Mouse (Mus musculus) cerebellum, adult 2 months (tissue): ENCODE measurements around the gene H2-Q6. TPM values are rescaled to one million over a fixed set of nuclear protein-coding genes. Genes with fewer than 3 reads are reported as not detected.
"Not testable (repeated sequence)": the region's sequence is repeated elsewhere in the genome, so short reads cannot be mapped to it uniquely, and the experiment has no call there.

Experiments
- DNase-seq, 2 experiments: peaks; one replicate each; pipeline ENCODE4 v3.0.0; 2021
- H3K27ac ChIP-seq: fragments of 200-500 bp; 2 replicates; pipeline ENCODE4 v1.5.1; 2012; ENCODE audit warnings: low read length, control low read depth, inconsistent platforms; ENCODE audit not compliant: insufficient read depth
- H3K27me3 ChIP-seq: fragments of 200-500 bp; 2 replicates; pipeline ENCODE4 v1.6.1; 2012; ENCODE audit warnings: inconsistent platforms, mild to moderate bottlenecking, low read length, moderate library complexity; ENCODE audit not compliant: control insufficient read depth, insufficient read depth
- H3K4me1 ChIP-seq: fragments of 200-500 bp; 2 replicates; pipeline ENCODE4 v1.6.1; 2011; ENCODE audit warnings: low read length; ENCODE audit not compliant: control insufficient read depth, insufficient read depth
- H3K4me3 ChIP-seq: fragments of 200-500 bp; replicated peaks from 2 replicates; pipeline ENCODE3; 2011; ENCODE audit warnings: mild to moderate bottlenecking, low read depth, low read length, control low read depth; ENCODE audit not compliant: insufficient read depth
- CTCF ChIP-seq: fragments of 200-500 bp; IDR thresholded peaks from 2 replicates; pipeline ENCODE4 v1.5.1; 2011; ENCODE audit warnings: low read depth, mild to moderate bottlenecking, control low read depth, low read length, moderate library complexity, borderline replicate concordance; ENCODE audit not compliant: insufficient read depth
- POLR2A ChIP-seq: fragments of 200-500 bp; IDR thresholded peaks from 2 replicates; pipeline ENCODE4 v1.6.1; 2011; ENCODE audit warnings: low read length, control low read depth, borderline replicate concordance; ENCODE audit not compliant: insufficient read depth
- WGBS: fragments of 180-500 bp; shearing (Covaris S2); methylation state at CpG from one replicate; pipeline ENCODE4 v1.1.7; 2018; 5-methylcytosine and 5-hydroxymethylcytosine counted together
- polyA plus RNA-seq: library from polyadenylated mRNA; depleted of rRNA; stranded (reverse); fragments of >200 nt; gene quantifications from 2 replicates; pipeline ENCODE4 v1.2.3, GENCODE M21; 2012

The H2-Q6 gene
- polyA plus RNA-seq, 1 experiment = 1.4 TPM

- DNase-seq = no peak
- H3K27me3 ChIP-seq = no peaks in the 10 kb centered on the region; the same call in 1 of the 2 replicates
- 84% methylated on average over 7 of the region's 7 CpGs for WGBS
- no peak for TF ChIP-seq CTCF
- TF ChIP-seq POLR2A = no peak
- H3K27ac ChIP-seq = no peak overlapping the region
- H3K4me1 ChIP-seq = no peaks in the 10 kb centered on the region
- H3K4me3 ChIP-seq = no peak overlapping the region
Observed at GRCm38 (mm10) chr17:35418772-35419171, 5.9 kb upstream of the H2-Q6 start.

DNA sequence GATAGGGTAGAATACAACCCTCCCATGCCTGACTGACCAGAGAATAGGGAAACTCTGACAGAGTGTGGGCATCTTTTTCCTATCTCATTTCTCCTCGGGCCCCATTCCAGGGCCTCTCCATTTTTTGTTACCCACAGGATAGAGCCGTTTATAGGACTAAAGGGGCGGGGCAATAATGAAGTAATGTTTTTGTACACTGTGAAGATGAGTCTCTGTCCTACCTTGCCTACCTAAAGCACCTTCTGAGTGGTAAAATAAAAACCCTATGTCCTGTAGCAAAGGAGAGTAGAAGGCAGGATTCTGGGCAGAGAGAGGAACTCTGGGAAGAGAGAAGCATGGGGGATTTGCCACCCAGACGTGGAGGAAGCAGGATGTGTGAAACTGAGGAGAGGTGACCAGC lies 5.1 kb upstream of the H2-Q6 start:
- DNase-seq, H3K27me3 ChIP-seq, H3K27ac ChIP-seq, H3K4me3 ChIP-seq, H3K4me1 ChIP-seq: not testable (repeated sequence)
- 67% methylated on average over 4 of the region's 4 CpGs for WGBS

DNA sequence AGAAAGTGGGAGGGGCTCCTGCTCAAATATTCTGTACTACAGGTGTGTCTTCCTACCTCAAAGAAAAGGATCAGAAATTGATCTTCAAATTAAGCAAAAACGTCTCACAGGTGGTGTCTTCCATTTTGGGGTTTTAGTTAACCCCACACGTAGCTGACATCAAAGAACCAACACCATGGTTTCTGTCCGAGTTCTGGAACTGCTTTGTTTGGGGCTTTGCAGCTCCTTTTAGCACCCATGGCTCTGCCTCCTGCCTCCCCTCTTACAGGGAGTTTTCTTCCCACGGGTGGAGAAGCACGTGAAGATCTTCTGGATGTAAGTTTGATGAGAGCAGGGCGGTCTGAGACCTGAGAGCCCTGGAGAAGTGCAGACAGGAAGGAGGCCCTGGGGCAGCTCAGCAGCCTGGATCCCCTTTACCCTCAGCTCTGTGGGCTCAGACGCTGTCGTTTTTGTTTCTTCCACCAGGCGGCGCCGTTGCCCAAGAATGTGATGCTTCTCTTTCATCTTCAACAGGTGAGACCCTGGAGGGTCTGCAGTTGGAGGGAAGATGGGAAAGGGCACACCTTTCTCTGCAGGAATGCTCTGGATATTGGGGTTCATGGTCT lies 4.3 kb upstream of the H2-Q6 start:
- 15% methylated on average over 11 of the region's 11 CpGs for WGBS
- H3K27me3 ChIP-seq, H3K4me3 ChIP-seq, H3K4me1 ChIP-seq, DNase-seq, H3K27ac ChIP-seq: not testable (repeated sequence)

GRCm38 (mm10) chr17:35421331-35421730 lies 3.3 kb upstream of the H2-Q6 start:
- 90% methylated on average over 4 of the region's 4 CpGs for WGBS
- not testable (repeated sequence) for H3K27ac ChIP-seq, H3K4me3 ChIP-seq, H3K27me3 ChIP-seq, DNase-seq, H3K4me1 ChIP-seq

GRCm38 (mm10) chr17:35422360-35422759 lies 2.3 kb upstream of the H2-Q6 start:
- H3K4me1 ChIP-seq, DNase-seq, H3K27ac ChIP-seq, H3K4me3 ChIP-seq, H3K27me3 ChIP-seq: not testable (repeated sequence)
- 88% methylated on average over 5 of the region's 5 CpGs for WGBS

- DNase-seq, H3K27me3 ChIP-seq, H3K4me3 ChIP-seq, H3K27ac ChIP-seq, H3K4me1 ChIP-seq: not testable (repeated sequence)
- WGBS = 69% methylated on average over 3 of the region's 3 CpGs
Observed at GRCm38 (mm10) chr17:35423131-35423810, 1.4 kb upstream of the H2-Q6 start.

DNA sequence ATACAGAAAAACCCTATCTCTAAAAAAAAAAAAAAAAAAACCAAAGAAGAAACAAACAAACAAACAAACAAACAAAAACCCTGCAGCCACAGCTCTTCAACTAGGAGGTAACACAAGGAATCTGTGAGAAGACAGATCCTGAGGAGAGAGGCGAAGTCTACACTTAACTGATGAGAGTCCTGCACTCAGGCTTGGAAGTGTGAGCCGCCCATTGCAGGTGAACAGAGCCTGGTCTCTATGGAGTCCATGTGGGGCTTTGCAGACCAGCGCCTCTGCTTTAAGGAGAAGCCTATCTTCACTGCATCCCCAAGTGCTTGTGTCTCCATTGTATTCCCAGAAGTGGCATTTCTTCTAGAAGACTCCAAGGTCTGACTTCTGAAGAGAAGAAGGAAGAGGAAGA lies 544 bp upstream of the H2-Q6 start:
- WGBS = 93% methylated on average over 3 of the region's 3 CpGs
- H3K4me1 ChIP-seq = not testable (repeated sequence)

DNA sequence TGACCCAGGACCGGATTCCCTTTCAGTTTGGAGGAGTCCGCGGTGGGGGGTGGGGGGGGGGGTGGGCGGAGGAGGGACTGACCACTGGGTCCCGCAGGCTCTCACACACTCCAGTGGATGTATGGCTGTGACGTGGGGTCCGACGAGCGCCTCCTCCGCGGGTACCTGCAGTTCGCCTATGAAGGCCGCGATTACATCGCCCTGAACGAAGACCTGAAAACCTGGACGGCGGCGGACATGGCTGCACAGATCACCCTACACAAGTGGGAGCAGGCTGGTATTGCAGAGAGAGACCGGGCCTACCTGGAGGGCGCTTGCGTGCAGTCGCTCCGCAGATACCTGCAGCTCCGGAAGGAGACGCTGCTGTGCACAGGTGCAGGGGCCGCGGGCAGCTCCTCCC lies 824 bp downstream of the H2-Q6 start:
- not testable (repeated sequence) for DNase-seq, H3K27ac ChIP-seq, H3K4me3 ChIP-seq, H3K27me3 ChIP-seq, H3K4me1 ChIP-seq
- WGBS = 18% methylated on average over 28 of the region's 28 CpGs

More for the DNA sequence above, 544 bp upstream of the H2-Q6 start:
- not testable (repeated sequence) for H3K27ac ChIP-seq, H3K27me3 ChIP-seq, DNase-seq, H3K4me3 ChIP-seq

DNA sequence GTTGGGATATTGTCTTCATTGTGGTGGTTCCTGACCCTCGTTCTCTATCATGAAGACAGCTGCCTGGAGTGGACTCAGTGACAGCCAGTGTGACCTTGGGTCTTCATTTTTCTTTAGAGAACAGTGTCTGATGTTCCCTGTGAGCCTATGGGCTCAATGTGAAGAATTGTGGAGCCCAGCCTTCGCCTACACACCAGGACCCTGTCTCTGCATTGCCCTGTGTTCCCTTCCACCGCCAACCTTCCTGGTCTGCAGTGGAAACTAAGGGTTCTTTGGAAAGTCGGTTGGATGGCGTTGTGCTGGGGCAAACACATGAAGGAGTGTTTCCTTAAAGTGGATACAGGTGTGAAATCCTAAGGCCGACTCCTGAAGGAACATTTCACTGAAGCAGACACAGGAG lies 4.2 kb downstream of the H2-Q6 start:
- H3K27me3 ChIP-seq, DNase-seq, H3K4me3 ChIP-seq, H3K4me1 ChIP-seq, H3K27ac ChIP-seq: not testable (repeated sequence)
- 90% methylated on average over 6 of the region's 6 CpGs for WGBS

DNA sequence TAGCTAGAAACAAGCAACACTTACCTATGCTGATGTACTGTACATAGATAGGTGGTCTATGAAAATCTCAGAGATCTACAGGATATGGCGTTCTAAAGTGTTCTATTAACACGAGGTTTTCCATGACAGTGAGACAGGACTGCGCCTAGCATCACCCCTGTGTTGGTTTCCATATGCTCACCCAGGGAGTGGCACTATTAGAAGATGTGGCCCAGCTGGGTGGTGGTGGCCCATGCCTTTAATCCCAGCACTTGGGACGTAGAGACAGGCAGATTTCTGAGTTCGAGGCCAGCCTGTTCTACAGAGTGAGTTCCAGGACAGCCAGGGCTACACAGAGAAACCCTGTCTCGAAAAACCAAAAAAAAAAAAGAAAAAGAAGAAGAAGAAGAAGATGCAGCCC lies 6.0 kb downstream of the H2-Q6 start:
- not testable (repeated sequence) for H3K27ac ChIP-seq, H3K4me1 ChIP-seq, DNase-seq, H3K4me3 ChIP-seq, H3K27me3 ChIP-seq
- 84% methylated on average over 6 of the region's 6 CpGs for WGBS

DNA sequence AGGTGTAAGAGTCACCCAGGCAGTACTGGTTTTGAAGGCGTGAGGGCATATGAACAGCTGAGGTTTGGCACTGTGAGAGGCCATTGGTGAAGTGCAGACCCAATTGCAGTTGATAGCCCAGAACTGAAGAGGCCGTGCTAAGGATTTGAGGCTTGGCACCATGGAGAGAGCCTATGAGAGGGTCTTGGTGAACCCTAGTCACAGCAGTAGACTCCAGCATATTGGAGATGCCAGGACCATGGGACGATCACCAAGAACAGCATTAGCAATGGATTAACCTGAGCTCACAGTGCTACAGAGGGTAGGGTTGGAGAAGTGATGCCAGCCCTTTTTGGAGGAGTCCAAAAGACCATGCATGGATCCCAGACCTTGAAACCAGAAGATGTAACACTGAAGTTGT lies 7.5 kb downstream of the H2-Q6 start:
- DNase-seq, H3K4me3 ChIP-seq, H3K4me1 ChIP-seq, H3K27ac ChIP-seq, H3K27me3 ChIP-seq: not testable (repeated sequence)
- WGBS = 81% methylated on average over 3 of the region's 3 CpGs
